Mouse (Mus musculus): ENCODE data around the gene Slc6a19. TPM values are rescaled to one million over a fixed set of nuclear protein-coding genes. Genes with fewer than 3 reads are reported as not detected.
A peak's percentile ranks its signal among the peaks of the same experiment; 100 is the strongest.
"Not testable (repeated sequence)": the region's sequence is repeated elsewhere in the genome, so short reads cannot be mapped to it uniquely, and the experiment has no call there.

Gene Slc6a19
- polyA plus RNA-seq, 3 experiments from 2014 or later: not detected

GRCm38 (mm10) chr13:73712228-73712627 is 7.6 kb upstream of the Slc6a19 start:
- ATAC-seq: no peak

DNA sequence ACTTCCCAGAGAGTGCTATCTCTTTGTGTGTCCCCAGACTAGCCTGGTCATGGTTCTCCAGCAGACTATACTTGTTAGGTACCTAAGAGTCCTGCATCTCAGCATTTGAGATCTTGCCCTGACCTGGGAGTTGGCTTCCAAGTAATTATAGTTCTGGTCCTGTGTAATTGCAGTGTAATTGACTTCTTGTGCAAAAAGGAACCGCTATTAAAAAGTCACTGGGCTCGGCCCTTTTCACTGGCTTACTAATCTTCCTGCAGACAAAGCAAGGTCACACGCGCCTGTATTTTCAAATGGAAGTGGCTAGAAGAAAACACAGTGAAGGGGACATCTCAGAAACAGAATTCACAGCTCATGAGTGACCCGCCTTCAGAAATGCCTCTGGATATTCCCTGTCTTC is 7.1 kb upstream of the Slc6a19 start:
- ATAC-seq: no peak

DNA sequence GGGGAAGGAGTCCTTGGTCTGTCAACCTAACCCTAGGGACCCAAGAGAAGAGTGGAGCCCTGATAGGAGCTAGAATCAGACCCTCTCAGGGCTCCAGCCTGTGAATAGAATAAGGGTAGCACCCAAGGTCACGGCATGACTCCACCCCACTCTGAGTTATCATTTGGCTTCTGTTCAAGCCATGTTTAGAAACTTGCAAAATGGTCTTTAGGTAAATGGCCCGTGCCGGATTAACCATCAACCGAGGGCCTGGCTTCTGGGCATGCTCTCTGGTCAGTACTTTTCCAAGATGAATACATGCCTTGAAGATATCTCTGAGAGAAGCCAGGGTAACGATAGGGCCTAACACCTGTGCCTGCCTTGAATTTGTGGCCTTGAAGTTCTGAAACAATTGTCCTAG is 6.6 kb upstream of the Slc6a19 start:
- no peak for ATAC-seq

GRCm38 (mm10) chr13:73709491-73709890 is 4.8 kb upstream of the Slc6a19 start:
- ATAC-seq: peak; percentile 57

GRCm38 (mm10) chr13:73703486-73703885 is 1.2 kb downstream of the Slc6a19 start:
- ATAC-seq: not testable (repeated sequence)

GRCm38 (mm10) chr13:73702776-73703175 is 1.9 kb downstream of the Slc6a19 start:
- peak; percentile 97 for ATAC-seq

DNA sequence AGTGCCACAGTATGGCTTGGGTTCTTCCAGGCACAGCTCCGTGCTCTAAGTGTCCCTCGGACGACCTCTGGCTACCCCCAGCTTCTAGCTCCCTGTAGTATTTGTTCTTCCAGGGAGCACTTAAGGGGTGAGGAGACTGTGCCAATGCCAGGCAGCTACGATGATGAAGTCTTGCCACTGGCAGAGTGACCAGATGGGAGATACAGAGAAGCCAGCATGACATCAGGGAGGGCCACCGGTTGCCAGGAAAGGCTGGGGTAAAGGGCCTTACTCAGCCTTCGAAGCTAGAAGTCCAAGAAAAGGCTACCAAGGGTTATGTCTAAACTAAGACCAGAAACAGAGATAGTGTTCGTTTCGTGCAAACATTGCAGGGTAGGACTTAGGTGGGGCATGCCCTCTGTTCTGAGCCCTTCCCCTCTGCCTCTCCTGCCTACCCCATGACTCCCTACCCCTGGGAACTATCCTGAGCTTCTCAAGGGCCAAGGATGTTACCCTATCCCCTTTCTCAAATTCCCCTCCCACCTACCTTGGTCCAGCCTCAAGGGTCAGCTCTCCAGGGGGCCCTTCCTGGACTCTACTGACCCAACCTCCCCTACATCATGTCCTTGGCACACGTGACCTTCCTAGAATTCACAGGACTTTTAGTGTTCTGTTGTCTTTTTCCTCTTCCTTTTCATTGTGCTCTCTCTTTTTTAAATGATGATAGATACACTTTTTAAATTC is 3.3 kb downstream of the Slc6a19 start:
- ATAC-seq: no peak

DNA sequence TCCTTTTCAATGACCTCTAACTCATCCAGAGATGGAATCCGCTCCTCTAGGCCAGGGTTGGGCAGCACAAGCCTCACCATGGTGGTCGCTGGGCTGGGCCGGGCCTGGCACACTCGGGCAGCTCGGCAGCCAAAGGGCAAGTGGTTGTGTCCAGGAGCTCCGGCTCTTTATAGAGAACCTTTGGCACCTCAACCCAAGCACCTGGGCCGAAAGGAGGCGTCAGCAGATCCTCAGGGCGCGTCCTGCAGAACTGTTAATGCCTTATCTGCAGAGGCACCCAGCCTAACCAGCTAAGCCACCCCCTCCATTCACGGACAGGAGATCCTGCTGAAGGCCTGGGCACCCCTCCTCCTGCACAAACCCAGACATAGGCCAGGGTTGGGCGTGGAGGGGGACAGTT is 4.1 kb downstream of the Slc6a19 start:
- ATAC-seq: no peak

GRCm38 (mm10) chr13:73699714-73700113 is 5.0 kb downstream of the Slc6a19 start:
- no peak for ATAC-seq

GRCm38 (mm10) chr13:73696529-73696928 is 8.1 kb downstream of the Slc6a19 start:
- ATAC-seq: no peak

DNA sequence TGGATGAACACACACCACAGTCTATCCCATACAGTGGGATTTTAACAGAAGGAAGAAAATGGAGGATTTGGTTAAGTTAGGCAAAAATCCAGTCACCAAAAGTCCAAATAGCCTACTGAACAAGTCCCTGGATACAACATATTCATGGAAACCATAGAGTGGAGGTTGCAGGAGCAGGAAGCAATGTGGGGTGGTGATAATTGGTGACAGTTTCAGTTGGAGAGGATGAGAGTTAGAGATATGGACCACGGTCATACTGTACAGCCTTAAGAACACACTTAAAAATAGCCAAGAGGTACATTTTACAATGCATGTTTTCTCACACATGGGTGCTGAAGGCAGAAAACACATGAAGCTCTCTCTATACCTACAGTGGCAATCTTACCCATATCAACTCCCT is 9.7 kb downstream of the Slc6a19 start:
- ATAC-seq: no peak

DNA sequence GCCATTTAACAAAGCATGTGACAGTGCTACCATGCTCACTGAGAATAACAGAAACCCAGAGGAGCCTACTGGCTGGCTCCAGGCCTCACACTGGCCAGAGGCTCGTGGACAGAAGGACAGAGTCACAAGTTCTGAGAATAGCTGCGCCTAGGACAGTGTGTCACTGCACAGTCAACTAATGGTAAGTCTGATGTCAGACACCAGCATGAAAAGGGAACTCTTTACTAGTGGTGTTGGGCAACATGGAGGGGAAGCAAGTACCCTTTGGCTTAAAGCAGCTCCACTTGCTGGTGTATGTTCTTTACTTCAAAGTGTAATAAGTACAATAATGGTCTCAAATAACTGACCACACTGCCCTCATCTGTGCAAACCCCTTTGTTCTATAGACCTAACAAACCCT is 11.3 kb downstream of the Slc6a19 start:
- ATAC-seq: no peak

- ATAC-seq: peak; percentile 74
Measured at GRCm38 (mm10) chr13:73692249-73692868, 12.3 kb downstream of the Slc6a19 start.

DNA sequence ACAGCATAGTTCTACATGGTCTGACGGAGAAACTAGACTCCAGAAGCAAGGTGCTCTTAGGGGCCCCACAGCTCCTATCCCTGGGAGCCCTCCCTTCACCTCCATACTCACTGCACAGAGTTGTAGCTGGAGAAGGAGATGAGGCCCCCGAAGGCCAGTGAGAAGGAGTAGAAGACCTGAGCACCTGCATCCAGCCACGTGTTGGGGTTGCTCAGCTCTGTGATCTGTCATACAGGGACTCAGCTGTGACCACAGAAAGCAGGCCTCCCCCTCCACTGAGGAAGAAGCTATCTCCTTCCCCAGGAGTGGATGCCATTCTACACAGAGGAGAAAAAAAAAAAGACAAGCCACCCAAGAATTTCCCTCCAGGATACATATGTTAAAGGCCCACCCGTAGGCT is 15.7 kb downstream of the Slc6a19 start:
- no peak for ATAC-seq

- no peak for ATAC-seq
Measured at GRCm38 (mm10) chr13:73687601-73688000, 17.1 kb downstream of the Slc6a19 start.

DNA sequence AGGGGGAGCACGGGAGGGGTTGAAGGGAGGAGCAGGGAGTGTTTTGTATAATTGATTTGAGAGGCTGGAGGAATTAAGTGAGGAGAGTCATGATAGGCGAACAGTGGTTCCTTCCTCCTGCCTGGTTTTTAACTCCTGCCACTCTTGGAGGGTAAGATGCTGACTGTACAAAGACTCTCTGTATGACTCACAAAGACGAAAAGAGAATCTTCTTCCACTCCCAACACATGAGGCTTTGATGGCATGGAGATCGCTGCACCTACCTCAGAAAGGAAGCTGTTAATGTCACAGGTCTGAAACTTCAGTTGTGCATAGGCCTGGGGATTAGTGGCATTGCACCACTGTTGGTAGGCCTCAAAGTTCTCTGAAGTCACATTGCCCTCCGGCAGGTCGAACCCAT is 19.2 kb downstream of the Slc6a19 start:
- peak; percentile 65 for ATAC-seq

GRCm38 (mm10) chr13:73684412-73684811 is 20.3 kb downstream of the Slc6a19 start:
- no peak for ATAC-seq

DNA sequence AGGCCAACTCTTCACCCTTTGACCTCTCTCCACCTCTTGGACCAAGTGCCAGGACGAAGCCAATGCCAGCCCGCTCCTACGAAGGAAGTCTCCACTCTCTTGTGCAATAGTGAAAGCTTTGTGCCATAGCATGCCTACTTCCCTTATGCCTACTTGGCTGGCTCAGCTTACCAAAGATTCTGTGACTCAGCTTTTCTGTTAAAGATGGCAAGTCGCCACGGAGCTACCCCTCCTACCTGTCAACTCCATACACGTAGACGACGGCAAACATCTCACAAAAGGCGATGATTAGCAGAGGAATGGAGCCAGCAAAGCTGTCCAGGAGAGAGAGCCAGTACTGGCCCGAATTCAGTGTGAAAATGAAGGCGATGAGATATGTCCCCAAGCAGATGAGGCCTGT is 21.0 kb downstream of the Slc6a19 start:
- no peak for ATAC-seq

DNA sequence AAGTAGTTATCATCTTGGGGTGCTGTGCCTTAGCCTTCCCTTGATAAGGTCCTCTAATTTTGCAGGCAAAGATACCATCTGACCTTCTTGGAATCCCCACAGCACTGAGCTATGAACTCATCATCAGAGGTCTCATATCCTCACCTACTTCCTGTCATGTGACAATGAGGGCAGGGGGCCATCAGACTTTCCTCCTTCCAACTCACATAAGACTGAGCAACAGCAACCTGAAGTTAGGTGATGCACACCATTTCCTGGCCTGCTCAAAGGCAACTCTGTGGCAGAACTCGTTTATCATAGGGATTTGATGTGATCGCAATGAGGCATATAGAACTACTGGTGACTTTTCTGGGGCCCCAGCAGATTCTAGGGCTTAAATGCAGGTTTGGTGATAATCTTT is 22.4 kb downstream of the Slc6a19 start:
- ATAC-seq: no peak

GRCm38 (mm10) chr13:73680394-73680793 is 24.3 kb downstream of the Slc6a19 start:
- ATAC-seq: no peak

- no peak for ATAC-seq
Measured at GRCm38 (mm10) chr13:73679311-73679710, 25.4 kb downstream of the Slc6a19 start.

DNA sequence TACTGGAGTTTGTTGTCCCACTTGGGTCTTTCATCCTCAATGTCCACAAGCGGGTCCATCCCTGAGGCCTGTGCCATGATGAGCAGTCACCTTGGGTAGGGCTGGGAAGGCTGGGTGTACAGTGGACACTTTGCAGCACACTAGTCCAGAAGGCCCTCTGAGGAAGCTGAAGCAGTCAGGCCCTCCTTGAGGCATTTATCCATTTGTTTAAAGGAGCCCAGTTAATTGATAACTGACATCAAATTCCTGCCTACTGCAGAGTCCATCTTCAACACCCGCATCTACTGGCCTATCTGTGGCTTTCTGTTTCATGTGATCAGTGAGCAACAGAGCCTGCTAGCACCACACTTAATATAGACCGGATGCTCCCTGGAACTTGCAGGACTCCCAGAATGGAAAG is 26.8 kb downstream of the Slc6a19 start, which contains the start of gene Slc6a18:
TSS of gene Slc6a18 (minus strand) at position 171 of the 400 bp plus-strand sequence.
- ATAC-seq: no peak

- no peak for ATAC-seq
Measured at GRCm38 (mm10) chr13:73675161-73675560, 29.5 kb downstream of the Slc6a19 start.

- ATAC-seq: no peak
Measured at GRCm38 (mm10) chr13:73660163-73660695, 44.4 kb downstream of the Slc6a19 start.

All from inflammation-experienced regulatory T-cells, adult 6 months (primary cell).